Mouse (Mus musculus): Measurements from ENCODE around the gene Pah. TPM values are rescaled to one million over a fixed set of nuclear protein-coding genes. Genes with fewer than 3 reads are reported as not detected.

The Pah gene
- not detected in 2 replicates for polyA plus RNA-seq (2012; ENCODE audit: insufficient read depth, insufficient read length, low replicate concordance, missing spikeins)

DNA sequence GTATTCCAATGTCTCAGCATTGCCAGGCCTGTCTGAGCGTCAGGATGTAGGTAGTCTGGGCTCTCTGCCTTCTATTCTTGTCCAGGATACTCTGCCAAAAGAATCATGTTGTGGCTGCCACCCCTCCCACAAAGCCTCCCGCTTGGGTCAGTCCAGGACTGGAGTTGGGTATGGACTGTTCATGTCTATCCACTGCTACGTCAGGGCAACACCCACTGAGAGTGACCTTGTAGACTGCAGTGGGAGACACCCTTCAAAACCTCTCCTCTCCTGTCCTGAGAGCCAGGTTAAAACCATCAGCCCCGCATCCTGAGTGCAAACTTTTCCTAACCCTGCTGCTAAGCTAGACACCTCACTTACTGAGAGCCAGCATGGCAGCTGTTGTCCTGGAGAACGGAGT lies at the start of gene Pah:
Gene Pah, plus strand, starts transcription at position 150 of the 400 bp plus-strand sequence.
- Histone ChIP-seq H3K27ac (ENCODE audit: insufficient read depth, low read depth, low read length) (no peak within 1 kb of the TSS), H3K4me3 (ENCODE audit: insufficient read depth, low read depth, low read length) (no peak within 1 kb of the TSS), H3K4me1 (ENCODE audit: control insufficient read depth, insufficient read depth, low read length) (no peaks in the 10 kb centered on the region)
- whole genome bisulfite sequencing, result 88% methylated on average over 5 of the region's 5 CpGs
- no peak for TF ChIP-seq POLR2A (IDR thresholded peaks at IDR 0.05; ENCODE audit: insufficient read depth, low read depth, low read length)
- no peak for TF ChIP-seq CTCF (IDR thresholded peaks at IDR 0.05; ENCODE audit: insufficient read depth, low read depth, low read length)

DNA sequence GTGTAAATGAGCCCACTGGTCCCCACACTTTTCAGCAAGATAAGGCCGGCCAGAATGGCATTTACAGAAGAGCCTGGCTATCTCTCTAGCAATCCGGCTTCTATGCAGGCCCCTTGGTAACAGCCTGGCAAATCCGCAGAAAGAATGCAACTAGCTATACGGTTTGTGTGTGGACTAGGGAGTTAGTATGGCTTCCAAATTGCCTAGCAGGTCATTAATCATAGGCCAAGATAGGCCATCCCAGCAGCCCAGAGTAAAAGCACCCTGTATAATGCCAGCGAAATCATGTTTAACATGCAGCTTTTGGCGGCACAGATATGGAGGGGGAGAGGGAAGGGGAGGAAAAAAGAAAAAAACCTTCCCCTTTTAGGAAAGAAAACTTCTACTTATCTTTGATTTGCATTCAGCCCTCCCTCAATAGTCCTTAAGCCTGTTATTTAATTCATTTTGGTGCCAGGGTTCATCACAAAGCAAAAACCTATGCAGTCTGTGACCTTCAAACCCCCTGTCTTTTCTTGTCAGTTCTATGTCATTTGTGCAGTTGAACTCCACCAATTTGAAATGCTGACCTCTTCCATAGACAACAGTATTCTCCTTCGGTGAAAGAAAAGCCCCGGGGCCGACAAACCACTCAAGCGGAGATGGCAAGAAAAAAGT lies 48.0 kb upstream of the Pah start:
- Histone ChIP-seq H3K4me1 (ENCODE audit: control insufficient read depth, insufficient read depth, low read length) (no peaks in the 10 kb centered on the region), H3K4me3 (ENCODE audit: insufficient read depth, low read depth, low read length) (no peak overlapping the region), H3K27ac (ENCODE audit: insufficient read depth, low read depth, low read length) (no peak overlapping the region)
- TF ChIP-seq POLR2A (IDR thresholded peaks at IDR 0.05; ENCODE audit: insufficient read depth, low read depth, low read length) (no peak), CTCF (IDR thresholded peaks at IDR 0.05; ENCODE audit: insufficient read depth, low read depth, low read length) (no peak)
- 82% methylated on average over 10 of the region's 10 CpGs for whole genome bisulfite sequencing

DNA sequence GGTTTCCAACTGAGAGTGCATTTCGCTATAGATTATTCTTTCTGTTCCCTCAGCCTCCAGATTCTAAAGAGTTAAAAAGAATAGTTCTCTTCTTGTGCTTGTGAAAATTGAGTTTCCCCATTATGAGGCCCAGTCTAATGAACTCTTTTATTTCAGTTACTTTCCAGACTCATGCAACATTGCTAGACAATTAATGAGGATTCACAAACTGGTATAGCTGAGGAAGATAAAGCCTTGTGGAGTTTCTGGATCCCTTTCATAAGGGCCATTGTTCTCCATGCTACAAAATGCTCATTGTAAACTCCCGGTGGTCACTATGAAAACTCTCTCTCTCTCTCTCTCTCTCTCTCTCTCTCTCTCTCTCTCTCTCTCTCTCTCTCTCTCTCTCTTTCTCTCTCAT lies 46.6 kb upstream of the Pah start:
- Histone ChIP-seq H3K4me3 (ENCODE audit: insufficient read depth, low read depth, low read length) (no peak overlapping the region), H3K27ac (ENCODE audit: insufficient read depth, low read depth, low read length) (no peak overlapping the region), H3K4me1 (ENCODE audit: control insufficient read depth, insufficient read depth, low read length) (no peaks in the 10 kb centered on the region)
- TF ChIP-seq CTCF (IDR thresholded peaks at IDR 0.05; ENCODE audit: insufficient read depth, low read depth, low read length), result no peak
- no peak for TF ChIP-seq POLR2A (IDR thresholded peaks at IDR 0.05; ENCODE audit: insufficient read depth, low read depth, low read length)
- WGBS, result 77% methylated on average over 2 of the region's 2 CpGs

DNA sequence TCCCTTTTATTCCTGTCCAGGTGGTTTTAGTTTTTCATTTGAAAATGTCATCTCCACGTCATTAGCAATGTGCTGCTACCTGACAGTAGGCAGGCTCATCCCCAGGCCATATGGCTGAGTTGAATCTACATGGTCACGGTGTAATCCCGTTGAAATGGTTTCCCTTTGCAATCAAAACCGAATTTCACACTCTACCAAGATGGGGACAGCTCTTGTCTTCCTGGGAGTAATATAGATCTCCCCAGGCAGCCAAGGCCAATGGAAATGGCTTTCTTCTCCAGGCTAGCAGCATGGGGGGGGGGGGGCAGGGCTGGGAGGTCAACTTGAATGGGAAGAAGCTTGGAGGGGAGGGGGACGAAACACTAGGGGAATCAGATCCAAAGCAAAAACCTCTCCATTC lies 43.7 kb upstream of the Pah start:
- no peak overlapping the region for H3K27ac ChIP-seq (ENCODE audit: insufficient read depth, low read depth, low read length)
- TF ChIP-seq CTCF (IDR thresholded peaks at IDR 0.05; ENCODE audit: insufficient read depth, low read depth, low read length), result no peak
- TF ChIP-seq POLR2A (IDR thresholded peaks at IDR 0.05; ENCODE audit: insufficient read depth, low read depth, low read length), result no peak
- WGBS, result 89% methylated on average over 5 of the region's 5 CpGs
- no peak overlapping the region for H3K4me3 ChIP-seq (ENCODE audit: insufficient read depth, low read depth, low read length)
- no peaks in the 10 kb centered on the region for H3K4me1 ChIP-seq (ENCODE audit: control insufficient read depth, insufficient read depth, low read length)

DNA sequence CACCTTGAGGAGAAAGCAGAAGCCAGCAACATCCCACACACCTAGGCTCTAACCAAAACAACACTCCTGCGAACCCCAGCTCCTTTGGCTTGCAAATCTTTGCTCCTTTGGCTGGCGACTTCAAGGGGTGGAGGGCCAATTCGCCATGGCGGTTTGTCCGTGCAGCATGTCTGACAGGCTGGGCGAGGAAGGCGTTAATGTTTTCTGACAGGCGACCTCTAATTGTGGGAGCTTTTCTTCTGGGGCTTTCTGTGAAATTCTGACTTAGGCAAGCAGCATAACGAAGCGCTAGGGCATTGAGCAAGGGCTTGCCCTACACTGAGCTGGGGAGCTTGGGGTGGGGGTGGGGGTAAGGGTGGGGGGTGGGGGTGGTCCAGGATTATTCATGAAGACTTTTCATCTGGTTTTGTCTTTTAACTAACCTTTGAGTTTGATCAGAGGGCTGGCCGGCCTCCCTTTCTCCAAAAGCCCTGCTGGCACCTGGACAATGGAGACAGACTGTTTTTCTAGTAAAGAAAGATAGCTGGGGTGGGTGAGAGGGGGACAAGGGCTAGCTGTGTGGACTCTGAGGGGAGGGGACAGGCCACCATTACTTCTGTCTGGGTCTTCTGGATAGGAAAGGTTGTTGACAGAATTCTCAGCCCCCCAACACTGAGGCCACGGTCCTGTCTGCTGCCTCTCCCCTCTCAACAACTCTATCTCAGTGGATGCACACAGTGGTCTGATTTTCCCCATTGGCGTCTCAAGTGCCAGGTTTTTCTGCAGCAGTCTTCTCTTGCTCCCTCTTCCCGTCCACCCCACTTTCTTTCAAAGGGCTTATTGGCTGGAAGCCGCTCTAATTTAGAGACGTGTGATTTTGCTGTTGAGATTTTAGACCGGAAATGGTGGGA lies 36.5 kb upstream of the Pah start:
- WGBS, result 14% methylated on average over 17 of the region's 17 CpGs
- TF ChIP-seq CTCF (IDR thresholded peaks at IDR 0.05; ENCODE audit: insufficient read depth, low read depth, low read length) (no peak), POLR2A (IDR thresholded peaks at IDR 0.05; ENCODE audit: insufficient read depth, low read depth, low read length) (no peak)
- Histone ChIP-seq H3K4me1 (ENCODE audit: control insufficient read depth, insufficient read depth, low read length) (peaks cover 18% of the 10 kb centered on the region), H3K4me3 (ENCODE audit: insufficient read depth, low read depth, low read length) (no peak overlapping the region), H3K27ac (ENCODE audit: insufficient read depth, low read depth, low read length) (no peak overlapping the region)

DNA sequence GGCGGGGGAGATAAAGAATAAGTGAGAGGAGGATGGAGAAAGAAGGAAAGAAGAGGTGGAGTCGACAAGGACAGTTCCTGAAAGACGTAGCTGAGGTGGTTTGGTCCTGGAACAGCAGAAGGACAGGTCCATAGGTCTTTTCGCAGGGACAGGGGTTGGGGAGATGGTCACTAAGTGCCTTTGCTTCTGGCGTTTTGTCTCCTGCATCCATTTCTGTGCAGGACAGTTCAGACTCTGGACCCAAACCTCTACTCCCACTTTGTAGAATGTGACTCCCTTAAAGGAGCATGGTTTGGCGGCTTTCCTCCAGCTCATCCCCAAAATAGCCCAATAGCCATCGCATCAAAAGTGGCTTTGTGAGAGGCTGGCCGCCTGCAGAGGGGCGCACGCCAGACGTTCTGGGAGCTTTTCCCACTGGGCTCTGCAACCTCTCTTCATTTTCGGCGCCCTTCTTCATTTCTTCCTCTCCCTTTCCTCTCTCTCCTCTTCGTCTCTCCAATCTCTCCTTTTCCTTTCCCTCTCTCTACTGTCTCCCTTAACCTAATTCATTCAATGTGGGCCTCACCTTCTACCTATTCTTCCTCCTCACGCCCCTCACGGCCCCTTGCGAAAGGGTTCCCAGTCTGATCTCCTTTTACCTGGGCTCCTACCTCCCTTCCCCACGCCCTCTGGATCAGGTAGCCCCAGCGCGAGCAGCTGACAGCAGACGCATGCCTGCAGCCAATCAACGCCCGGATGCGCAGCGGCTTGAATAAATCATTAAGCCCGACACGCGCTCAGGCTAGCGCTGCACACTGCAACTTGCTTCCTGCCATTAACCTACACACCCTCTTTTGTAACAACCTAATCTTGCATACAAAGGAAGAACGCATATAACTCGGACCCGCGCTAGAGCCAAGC lies 35.6 kb upstream of the Pah start:
- 3% methylated on average over 33 of the region's 33 CpGs for WGBS
- H3K4me1 ChIP-seq (ENCODE audit: control insufficient read depth, insufficient read depth, low read length), result peaks cover 18% of the 10 kb centered on the region
- no peak overlapping the region for H3K27ac ChIP-seq (ENCODE audit: insufficient read depth, low read depth, low read length)
- TF ChIP-seq CTCF (IDR thresholded peaks at IDR 0.05; ENCODE audit: insufficient read depth, low read depth, low read length), result no peak
- no peak for TF ChIP-seq POLR2A (IDR thresholded peaks at IDR 0.05; ENCODE audit: insufficient read depth, low read depth, low read length)
- H3K4me3 ChIP-seq (ENCODE audit: insufficient read depth, low read depth, low read length), result peak overlapping the region; percentile 27

DNA sequence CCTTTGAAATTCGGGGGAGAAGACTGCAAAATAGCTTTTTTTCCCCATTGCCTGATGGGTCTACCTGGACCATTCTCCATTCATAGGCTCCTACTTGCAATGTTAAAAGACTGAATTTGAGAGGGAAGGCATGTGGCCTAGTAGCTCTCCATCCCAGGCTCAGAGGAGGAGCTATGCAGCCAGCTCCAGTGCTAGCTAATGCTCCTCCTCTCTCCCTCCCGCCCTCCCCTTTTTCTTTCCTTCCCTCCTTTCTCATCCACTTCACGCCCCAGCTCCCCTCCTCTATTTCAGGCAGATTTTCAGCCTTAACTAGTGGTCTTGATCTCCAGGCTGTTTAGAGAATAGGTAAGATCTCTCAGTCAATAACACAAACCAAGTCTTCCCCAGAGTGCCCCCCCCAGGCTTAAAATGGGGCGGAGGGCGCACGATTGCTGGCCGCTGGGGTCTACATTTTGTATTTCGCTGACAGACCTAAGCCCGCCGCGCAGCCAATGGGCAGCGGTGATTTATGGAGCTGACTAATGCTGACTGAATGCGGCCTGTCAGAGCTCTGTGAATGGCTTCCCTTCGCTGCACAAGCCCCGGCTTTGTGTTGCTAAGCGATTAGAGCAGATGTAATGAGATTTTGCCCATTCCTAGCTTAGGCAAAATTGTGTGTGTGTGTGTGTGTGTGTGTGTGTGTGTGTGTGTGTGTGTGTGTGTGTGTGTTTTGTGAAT lies 33.0 kb upstream of the Pah start:
- H3K27ac ChIP-seq (ENCODE audit: insufficient read depth, low read depth, low read length), result no peak overlapping the region

More for the DNA sequence above, 33.0 kb upstream of the Pah start:
- Histone ChIP-seq H3K4me1 (ENCODE audit: control insufficient read depth, insufficient read depth, low read length) (peaks cover 29% of the 10 kb centered on the region), H3K4me3 (ENCODE audit: insufficient read depth, low read depth, low read length) (no peak overlapping the region)
- 14% methylated on average over 16 of the region's 16 CpGs for WGBS
- no peak for TF ChIP-seq CTCF (IDR thresholded peaks at IDR 0.05; ENCODE audit: insufficient read depth, low read depth, low read length)
- no peak for TF ChIP-seq POLR2A (IDR thresholded peaks at IDR 0.05; ENCODE audit: insufficient read depth, low read depth, low read length)
